Mouse (Mus musculus) T-helper 2 cell (primary cell): ENCODE results near the gene Enox1.

Experiments used
- in situ Hi-C: fragments of 300-600 bp; cut with MboI, MseI; formaldehyde crosslinking; loops from one replicate; pipeline ENCODE4 v1.15.1; 2025; ENCODE audit warnings: high pct_unique_total_duplicates

Gene Enox1

DNA sequence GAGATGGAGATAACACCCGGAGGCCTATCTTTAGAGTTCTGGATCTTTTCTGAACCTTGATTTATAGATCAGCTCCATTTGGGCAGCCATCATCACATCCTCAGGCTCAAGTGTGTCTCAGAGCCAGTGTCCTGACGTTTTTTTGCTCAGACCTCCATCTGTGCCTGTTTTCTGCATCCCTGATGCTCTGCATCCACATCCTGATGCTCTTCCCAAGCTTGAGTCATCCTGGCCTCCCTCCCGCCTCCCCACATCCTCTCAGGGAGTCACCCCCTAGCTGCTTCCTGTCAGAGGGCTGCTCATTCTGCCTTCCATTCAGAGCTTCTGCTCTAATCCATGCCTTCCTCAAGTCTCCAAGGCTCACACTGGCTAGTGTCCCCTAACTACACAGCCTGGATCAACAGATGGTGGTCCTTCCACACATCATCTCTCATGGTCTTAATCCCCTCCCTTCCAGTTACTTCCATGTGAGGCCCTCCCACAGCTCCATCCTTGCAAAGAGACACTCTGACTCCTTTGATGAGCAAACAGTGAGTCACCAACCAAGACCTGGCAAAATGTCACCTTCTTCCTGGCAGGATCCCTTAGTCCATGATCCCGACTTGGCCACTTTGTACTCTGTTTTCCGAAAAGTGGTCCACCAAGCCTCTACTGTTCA, 451.7 kb downstream of the Enox1 start:
- in situ Hi-C loops: no loop called here

DNA sequence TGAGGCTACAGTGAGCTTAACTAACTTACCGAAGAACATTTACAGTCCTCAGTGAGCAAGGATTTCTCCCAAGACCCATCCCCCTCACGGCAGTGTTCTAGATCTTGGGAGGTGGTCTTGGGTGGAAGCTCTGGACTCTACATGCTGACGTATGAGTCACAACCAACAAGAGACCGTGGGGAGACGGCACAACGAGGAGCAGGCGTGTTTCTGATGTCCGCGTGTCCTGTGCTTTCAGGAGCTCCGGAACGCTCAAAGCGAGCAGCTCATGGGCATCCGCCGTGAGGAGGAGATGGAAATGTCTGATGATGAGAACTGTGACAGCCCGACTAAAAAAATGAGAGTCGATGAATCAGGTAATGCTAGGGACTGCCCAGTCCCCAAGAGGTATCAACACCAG, 458.6 kb downstream of the Enox1 start:
- in situ Hi-C loops: no loop called here

DNA sequence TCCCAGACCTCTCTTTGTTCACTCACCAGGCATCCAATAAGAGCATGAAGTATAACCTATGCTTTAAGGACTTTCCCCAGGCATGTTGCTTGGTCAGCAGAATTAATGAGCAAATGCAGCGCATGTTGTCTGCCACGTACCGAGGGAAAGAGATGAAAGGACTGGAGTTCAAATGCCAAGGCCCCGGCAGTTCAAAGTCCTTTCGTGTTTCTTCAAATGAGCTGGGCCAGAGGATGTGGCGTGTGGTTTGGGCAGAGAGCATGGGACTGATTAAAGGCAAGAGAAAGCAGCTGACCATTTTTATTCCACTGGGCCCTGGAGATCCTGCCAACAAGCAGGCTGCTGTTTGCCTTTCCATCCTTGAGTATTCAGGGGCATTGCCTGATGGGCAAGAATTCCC, 460.7 kb downstream of the Enox1 start:
- in situ Hi-C loops: no loop called here

DNA sequence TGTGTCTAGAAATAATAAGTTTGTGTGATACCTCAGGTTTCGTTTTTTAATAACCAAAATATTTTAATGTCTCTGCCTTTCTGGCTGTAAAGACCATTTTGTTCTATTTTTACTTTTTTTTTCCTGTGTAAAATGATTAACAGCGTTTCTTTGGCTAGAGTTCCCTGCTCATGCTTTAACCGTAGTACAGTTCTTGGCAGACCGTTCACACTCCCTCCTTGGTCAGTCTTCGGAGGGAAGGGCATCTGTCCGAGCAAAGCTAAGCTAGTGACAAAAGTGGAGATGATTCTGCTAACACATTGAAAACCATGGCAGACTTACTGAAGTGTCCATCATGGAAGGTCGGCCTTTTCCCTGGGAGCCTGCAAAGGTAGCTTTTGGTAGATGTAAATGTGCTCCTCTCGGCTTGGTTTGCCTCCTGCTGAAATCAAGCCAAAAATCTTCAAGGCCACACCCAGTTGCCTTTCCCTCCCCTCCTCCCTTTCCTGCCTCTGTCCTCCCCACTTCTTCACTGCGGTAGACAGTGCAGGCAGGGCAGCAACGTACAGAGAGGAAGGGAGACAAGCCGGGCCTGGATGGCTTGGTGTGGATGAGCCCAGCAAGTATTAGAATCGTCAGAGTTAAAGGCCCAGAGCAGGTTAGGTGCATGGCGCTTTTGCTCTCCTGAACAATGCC, 461.7 kb downstream of the Enox1 start:
- in situ Hi-C loops: no loop called here

DNA sequence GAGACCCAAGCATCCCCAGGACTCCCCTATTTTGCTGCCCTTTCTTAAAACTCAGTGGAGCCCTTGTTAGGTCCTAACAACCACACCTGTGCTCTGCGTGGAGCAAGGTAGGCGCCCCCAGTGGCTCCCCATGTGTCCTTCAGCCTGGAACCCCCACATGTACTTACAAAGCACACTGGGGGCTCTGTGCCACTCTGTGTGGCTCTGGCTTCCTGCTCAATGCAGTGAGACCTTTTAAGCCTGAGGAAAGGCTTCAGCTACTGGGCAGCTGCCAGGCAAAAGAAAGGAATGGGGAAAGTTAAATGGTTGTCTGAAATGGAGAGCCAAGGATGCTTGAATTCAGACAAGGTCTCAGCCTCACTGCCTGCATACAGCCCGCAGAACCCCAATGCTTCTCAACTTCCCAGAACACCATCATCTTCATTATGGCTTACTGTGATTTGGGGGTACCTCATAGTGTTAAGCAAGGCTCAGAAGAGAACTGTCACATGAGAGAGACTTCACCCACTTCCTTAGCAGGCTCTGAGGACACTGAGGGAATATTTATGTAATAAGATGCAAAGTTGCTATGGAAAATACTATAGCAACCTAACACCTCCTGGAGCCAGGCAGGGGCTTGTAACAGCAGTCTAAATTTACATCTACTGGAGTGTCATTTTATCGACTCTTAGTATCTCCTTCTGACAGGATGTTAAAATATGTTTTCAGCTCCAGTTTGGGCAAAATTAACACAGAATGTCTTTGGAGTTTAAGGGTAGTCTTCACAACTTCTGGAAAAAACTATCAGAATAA, 465.1 kb downstream of the Enox1 start:
- in situ Hi-C loops: no loop called here

DNA sequence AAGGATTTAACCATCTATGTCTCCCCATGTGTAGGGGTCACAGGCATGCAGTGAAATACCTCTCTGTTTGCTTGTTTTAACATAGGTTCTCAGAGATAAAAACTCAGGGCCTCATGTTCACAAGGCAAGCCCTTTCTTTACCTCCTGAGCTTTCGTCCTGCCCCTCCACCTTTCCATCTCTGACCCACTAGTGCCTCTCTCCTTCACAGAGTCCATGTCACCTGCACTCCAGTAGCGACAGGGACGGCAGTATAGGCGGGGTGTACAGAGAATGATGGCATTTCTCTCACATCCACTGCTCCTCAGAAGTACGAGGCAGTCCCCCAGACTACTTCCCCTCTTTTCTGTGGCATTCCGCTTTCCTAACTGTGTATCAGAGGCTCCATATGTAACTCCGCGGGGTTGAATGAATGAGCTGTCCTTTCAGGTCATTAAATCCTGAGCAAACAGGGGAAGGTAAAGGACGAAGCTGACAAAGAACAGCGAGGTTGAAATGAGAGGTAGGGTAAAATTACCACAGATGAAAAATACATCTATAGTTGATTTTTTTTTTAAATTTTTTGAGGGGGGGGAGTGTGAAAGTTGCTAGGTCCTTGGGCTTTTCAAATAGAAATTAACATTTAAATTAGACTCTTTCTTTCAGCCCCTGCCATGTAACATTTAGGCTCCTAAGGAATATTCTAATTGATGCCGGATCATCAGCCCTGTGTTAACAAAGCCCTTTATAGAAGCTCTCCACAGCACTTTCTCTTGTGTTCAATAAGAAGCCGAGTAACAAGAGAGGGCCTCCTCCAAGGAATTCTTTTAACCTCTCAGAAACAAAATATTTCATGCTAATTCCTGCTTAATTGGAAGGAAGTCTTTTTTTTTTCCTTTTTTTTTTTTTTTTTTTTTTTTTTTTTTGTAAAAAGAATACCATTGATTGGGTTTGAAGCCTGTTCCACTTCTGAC, 470.3 kb downstream of the Enox1 start:
- in situ Hi-C loops: no loop called here

DNA sequence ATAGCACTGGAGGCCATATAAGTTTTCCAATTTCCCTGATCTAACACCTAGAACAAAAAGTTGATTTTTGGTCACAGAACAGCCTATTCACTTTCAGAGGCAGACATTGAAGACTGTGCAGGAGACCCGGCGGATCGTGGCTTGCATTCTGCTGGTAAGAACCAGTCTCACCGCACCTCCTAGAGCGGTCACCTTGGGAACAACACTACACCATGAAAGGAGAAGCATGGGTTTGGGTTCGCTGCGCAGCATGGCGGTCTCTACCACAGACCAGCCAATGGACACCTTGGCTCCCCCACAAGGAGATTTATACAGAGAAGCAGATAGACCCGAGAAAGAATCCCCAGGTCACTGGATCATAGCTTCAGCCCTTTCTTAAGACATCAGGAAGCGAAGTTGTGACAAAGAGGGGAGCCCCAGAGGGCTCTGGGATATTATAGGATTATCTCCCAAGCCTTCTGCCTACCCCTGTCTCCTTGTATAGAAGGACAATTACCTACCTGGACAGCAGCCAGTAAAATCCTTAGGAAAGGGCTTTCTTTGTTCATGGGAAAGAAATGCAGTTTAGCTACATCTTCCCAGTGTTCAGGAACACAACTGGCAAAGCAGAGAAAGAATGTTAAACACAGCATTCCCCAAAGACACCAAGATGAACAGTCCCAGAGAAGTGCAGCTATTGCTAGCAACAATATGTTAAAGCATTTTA, 476.1 kb downstream of the Enox1 start:
- in situ Hi-C loops: no loop called here

DNA sequence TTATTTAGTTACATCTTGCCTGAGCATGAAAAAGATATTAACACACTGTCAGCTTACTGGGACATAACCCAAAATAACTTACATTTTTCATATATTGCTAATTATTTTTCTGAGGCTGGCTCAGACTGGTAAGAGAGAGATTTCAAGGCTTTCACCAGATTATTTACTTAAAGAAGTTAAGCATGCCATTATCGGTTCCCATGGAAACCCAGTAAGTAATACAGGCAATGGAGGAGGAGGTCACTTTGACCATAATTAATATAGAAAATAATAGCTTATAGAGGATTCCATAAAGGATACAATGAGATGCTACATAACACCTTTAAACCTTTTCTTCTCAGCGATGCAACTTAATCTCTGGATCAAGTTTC, 476.6 kb downstream of the Enox1 start:
- in situ Hi-C loops: no loop called here

DNA sequence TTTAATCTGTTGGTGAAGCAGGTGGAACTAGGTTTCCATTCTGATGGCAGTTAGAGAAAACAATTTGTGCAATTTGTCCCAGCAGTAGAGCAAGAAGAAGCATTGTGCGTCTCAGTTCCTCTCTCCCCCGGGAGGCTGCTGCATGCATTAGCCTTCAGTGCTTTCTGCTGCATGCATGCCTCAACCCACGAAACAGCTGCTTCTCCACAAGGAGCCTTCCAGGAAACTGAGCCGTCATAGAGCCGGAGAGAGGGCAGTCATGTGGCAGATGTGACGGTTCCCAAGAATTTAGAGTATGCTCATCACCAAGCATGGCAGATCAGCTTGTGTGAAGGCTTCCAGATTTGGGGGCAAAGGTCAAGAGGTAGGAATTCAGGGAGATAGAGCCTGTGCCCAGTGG, 480.4 kb downstream of the Enox1 start:
- in situ Hi-C loops: no loop called here

DNA sequence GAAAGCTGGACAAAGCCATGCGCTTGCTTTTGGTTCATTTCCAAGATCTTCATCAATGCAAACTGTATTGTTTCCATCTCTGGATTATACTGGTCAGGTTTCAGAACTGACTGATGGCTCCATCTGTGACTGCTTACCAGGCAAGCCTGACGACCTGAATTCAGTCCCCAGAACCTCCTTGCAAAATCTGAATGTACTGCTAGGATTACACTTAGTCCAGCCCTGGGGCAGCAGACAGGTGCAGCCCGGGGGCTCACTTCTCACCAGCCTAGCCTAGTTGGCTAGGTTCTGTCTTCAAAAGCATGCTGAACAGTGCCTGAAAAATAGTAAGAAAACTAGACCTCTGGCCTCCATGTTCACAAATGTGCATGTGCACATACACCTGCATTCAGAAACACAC, 481.6 kb downstream of the Enox1 start:
- in situ Hi-C loops: no loop called here

DNA sequence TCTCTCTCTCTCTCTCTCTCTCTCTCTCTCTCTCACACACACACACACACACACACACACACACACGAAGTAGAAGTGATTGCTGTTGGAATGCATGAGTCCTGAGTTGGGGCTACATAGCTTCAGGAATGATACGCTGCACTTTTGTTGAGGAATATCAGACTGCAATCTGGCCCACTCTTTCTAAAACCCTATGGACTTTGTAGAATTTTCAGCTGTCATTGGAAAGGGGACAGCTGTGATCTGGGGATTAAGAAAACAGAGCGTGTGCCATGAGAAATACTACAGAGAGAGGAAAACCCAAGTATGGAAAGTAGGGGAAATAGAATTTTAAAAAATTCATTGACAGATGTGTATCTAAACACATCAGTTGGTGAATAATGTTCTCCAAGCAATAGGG, 482.1 kb downstream of the Enox1 start:
- in situ Hi-C loops: no loop called here

DNA sequence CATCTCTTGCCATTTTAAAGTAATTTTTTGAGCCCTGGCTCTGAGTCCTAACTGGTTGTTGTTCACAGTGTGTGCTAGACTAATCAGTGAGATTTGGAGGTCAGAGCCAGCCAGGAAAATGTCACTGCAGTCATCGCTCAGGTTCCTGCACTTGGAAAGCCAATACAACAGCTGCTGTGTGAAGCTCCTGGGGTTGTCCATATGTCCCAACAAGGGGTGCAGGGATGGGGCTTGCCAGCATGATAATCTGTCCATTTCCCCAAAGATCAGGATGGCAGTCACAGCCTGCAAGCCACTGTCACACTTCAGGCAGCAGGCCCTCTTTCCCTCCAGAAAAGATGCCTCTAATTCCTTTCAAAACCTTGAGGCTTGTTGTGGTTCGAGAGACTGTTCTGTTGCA, 483.0 kb downstream of the Enox1 start:
- in situ Hi-C loops: no loop called here

DNA sequence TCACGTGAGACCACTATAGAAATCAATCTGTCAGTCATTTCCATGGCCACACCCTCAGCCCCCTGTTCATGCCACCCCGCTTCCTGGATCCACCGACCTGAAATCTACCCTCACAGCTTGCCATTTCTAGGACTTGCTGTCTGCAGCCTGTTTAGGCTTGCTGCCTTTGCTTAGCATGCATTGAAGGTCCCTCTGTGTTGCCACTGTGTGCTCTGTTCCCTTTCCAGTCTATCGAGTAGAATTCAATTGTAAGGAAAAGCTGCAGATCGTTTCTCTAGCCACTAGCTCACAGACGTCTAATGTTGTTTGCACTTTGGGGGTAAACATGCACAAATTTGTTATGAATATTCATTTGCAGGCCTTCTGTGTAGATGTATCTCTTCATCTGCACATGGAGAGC, 485.8 kb downstream of the Enox1 start:
- in situ Hi-C loops: no loop called here

DNA sequence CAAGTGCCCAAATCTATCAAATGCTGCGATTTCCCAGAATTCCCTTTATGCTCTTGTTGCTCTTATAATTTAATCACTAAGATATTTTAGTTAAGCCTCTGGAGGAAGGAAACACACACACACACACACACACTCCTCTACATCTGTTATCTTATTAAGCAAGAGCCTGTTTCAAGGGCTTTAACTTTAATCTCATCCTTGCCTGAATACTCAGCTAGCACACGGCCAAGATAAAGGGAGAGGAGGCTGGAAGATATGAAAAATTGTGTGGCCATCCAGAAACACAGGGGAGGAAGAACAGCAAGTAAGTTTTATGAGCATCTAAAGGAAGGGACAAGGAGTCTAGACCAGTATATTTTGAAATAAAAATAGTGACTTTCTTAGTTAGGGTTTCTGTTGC, 489.6 kb downstream of the Enox1 start:
- in situ Hi-C loops: no loop called here

DNA sequence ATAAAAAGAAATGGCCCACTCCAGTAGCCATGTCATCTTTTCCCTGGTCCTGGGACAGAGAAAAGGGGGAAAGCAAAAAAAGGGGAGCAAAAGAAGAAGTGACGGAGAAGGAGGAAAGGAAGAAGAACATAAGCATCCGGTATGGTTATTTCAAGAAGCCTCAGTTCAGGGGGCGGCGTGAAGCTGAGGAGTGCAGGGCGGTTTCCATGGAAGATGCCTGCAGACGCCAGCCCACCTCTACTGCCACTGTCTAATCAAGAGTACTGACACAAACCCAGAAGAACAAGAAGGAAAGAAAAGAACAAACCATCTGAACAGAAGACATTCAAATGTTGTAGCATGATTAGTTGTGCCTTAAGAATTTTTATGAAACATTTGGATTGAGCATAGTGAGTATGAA, 490.5 kb downstream of the Enox1 start:
- in situ Hi-C loops: no loop called here

DNA sequence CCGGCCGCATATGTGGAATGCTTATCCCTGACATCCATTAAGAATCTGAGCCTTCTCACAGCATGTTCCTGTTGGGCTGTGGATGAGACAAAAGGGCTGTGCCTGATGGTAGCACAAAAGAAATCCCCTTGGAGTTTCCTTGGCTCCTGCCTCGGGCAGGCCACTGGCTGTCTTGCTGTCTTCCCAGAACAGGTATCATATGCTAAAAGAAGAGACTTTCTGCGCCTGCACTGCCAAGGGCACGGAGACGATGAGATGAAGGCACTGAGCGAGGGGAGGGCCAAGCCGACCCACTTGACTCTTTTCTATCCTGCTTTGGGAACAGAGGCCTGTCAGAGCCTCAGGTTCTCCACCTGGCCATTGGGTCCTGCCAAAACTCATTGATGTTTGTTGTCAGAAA, 491.7 kb downstream of the Enox1 start:
- in situ Hi-C loops: no loop called here

DNA sequence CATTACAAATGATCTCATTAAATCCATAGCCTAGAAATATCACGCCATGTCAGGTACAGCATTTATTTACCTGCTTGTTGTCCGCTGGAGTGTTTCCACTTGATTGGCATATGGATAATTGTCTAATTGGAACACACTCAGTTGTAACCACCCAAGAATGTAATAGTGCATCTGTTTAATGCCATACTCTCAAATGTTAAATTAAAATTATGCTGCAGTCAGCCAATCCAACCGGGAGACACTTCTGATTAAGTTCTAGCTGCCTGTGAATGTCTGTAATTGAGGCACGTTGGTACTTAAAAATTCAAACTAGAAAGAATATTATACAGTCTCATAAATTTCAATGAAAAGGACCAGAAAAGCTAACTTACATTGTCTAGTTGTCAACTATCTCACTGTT, 502.2 kb downstream of the Enox1 start:
- in situ Hi-C loops: no loop called here

DNA sequence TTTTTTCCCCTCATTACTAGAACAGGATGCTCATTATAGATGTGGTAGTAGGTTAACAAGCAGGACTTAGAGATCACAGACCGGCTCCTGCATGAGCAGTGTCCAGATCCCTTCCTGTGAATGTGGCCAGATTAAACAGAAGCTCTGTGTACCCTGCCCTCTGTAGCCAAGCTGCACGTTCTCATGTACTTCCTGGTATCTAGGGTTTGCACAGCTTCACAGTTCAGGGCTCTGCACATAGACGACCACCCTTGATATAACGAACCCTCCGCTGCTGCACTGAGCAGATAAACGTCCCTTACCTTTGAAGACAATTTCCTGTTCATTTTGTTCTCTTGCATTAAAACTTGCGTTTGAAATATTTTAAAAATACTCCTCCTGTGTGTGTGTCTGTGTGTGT, 505.7 kb downstream of the Enox1 start:
- in situ Hi-C loops: no loop called here

DNA sequence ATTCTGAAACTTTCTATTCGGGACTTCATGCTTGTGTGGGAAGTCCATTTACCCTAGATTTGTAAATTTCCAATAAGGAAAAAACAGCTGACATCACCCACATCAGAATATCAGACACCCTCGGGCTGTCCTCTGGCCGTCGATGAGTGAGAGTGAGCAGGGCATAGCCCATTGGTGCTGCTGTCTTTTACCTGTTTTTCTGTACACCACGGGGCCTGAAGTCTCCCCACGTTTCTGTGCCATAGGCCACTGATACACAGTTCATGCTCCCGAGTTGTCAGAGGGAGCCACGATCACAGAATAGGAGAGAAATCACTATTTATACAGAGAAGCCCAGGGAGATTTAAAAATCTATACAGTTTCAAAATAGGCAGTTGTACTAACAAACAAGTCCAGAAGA, 506.4 kb downstream of the Enox1 start:
- in situ Hi-C loops: no loop called here

DNA sequence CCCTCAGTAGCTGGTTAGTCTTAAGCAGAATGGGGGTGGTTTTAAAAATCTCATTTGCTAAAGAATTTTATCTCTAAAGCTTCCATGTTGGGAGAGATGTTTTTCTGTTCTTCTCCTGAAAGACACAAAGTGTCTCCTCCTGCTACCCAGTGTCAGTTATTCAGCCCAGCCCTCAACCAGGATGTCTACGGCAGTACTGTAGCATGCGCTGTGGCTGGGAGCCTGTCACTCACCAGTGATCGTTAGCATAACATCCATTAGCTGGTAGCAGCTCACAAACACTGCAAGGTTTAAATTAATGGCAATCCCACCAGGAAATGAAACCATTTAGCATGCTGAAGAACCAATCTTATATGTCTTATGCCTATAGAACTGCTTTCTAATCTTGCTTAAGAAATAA, 511.5 kb downstream of the Enox1 start:
- in situ Hi-C loops: no loop called here

DNA sequence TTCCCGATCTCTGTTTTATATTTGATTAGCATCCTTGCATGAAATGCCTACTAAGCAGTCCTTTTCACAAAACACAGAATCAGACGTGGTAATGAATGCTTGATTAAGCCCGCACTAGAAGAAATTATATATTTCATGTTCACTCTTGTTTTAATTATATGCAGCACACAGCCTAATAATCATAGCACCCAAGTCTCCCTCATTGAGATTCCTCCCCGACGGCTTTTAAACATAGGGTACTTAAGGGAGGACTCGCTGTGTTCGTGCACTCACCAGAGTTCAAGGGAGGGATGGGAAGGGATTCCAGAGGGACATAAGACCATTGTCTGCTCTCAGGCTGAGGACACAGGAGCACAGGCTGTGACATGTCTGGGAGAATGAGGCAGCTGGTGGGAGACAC, 512.9 kb downstream of the Enox1 start:
- in situ Hi-C loops: no loop called here
